Mouse (Mus musculus) mouse trophoblast stem cell (cell line): ENCODE measurements at regions not wholly inside any gene's neighbourhood (a gene's known extent, or its start where the extent isn't known, plus 50 kb on each side); places are given as distances from the start of the nearest gene placed in this dataset.

Experiments used
- in situ Hi-C, 2 experiments: fragments of 300-500 bp; cut with MseI, MboI; formaldehyde crosslinking; loops; 2 replicates in 1 of 2; 3 replicates in 1 of 2; pipeline ENCODE4 v1.15.1; 2025

- in situ Hi-C loops, result no loop called here
These were observed 232.0 kb downstream of the Wdr72 start for GRCm38 (mm10) chr9:74342176-74342575.

DNA sequence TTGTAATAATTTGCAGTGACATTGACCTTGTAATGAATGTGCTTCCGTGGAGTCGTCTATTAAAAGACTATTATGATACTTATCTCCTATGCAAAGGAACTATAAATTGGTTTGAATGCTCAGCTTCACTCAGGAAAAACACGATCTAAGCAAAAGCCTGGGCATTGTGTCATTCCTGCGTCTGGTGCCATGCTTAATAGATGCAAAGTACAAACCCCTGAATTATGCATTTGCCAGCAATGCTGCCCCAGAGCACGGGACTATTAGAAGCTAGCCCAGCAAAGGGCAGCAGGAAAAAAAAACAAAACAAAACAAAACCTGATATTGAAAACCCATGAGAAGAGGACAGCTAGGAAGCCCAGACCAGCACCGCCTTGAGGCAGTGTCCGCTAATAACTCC is 234.9 kb downstream of the Wdr72 start:
- in situ Hi-C loops, result no loop called here

DNA sequence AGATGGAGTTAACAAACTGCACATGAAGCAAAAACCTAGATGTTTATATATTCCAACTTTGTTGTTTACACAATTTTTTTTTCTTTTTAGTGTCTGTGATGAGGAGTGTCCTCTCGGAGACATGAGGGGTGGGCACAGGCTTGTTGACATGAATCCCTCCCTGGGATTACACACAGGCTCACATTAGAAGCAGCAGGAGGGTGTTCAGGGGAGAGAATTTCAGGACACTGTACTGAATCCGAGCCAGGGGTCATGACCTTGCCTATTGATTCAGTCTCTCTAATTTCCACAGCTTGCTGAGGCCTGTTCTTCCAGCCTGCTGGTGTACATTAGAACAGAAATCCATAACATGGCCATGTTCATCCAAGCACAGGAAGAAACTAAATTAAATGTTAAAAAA is 238.6 kb downstream of the Wdr72 start:
- in situ Hi-C loops, result no loop called here

- in situ Hi-C loops, result no loop called here
These were observed 255.8 kb downstream of the Wdr72 start for GRCm38 (mm10) chr9:74365930-74366438.

DNA sequence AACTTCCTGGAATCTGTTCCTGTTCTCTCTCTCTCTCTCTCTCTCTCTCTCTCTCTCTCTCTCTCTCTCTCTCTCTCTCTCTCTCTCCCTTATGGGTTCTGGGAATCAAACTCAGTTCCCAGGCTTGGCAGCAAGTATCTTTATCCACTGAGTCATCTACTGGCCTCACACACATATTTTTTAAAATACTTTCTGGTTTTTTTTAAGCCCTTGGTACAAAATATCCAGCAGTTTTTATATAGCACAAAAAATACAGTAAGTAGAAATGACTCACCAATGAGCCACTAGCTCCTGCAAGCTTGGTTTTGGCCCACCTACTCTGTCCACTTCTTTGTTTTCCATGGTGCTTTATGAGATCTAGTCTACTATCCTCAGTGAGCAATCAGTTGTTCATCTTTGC is 266.0 kb downstream of the Wdr72 start:
- in situ Hi-C loops, result no loop called here

DNA sequence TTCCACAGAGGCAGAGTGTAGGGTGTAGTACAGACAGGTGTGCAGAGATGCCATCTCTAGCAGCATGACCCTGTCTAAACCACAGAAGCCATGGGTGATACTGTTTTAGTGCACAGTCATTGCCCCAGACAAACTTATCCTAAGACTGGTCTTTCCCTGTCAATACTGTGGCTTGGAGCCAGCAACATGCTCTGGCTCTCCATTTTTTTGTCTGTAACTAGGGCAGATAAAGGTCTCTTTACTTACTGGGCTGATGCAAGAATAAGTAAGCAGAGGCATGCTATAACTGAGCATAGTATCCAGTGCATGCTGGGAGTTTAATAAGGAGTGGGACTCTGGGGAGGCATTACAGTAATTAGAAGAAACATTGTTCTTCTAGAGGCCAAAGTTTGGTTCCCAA is 267.0 kb downstream of the Wdr72 start:
- in situ Hi-C loops, result no loop called here

- in situ Hi-C loops, result no loop called here
These were observed 274.2 kb downstream of the Wdr72 start for GRCm38 (mm10) chr9:74384206-74384896.

DNA sequence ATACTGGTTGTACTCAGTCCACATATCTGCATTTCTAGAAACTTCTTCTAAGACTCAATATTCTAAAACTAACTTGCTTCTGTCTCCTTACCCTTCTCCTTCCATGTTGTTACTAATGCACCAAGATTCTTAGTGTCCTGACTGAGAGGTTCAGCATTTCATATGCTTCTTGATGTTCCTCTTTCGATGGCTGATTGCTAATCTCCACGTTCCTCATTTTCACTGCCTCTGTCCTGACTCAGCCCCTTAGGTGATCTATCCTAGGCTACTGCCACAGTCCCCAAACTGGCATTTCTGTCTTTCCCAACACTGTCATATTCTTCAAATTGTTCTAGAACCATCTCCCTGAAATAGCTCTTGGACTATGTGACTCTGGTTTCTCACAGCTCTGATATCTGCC is 315.4 kb downstream of the Wdr72 start:
- in situ Hi-C loops, result no loop called here

DNA sequence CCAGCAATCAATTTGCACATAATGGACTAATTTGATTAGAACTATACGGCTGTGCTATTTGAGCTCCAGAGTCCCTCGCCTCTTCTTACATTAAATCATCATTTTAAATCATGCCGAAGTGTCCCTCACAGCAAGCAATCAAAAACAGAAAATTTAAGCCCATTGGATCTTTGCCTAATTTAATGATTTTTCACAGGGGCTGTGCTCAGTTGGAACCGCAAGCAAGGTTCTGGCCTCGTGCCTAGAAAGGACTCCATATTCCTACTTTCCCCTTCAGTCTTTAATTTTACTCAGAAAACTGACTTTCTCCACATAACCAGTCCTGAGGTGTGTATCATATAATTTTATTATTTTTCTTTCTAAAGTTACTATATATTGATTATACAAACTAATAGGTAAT is 339.8 kb downstream of the Wdr72 start:
- in situ Hi-C loops, result no loop called here

DNA sequence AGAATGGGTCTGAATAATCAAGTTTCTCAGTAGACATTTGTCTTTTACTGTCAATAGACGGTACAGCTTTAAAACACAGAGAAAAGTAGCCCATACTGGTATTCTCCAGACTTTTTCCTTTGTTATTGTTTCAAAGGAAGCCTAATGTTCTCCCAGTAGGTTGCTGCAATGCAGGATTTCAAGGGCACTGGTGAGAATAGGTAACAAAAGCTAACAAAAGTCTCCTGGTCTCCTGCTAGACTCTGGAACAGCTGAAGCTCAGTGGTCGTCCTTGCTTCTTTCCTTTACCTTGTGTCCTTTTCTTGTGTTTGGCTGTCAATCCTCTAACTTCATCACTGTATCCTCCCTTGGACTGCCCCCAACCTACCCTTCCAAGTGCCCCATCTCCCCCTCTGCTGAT is 350.9 kb downstream of the Wdr72 start:
- in situ Hi-C loops, result no loop called here

- in situ Hi-C loops, result no loop called here
These were observed 366.7 kb downstream of the Wdr72 start for GRCm38 (mm10) chr9:74476830-74477229.

GRCm38 (mm10) chr9:74479273-74479672 is 369.1 kb downstream of the Wdr72 start:
- in situ Hi-C loops, result no loop called here

DNA sequence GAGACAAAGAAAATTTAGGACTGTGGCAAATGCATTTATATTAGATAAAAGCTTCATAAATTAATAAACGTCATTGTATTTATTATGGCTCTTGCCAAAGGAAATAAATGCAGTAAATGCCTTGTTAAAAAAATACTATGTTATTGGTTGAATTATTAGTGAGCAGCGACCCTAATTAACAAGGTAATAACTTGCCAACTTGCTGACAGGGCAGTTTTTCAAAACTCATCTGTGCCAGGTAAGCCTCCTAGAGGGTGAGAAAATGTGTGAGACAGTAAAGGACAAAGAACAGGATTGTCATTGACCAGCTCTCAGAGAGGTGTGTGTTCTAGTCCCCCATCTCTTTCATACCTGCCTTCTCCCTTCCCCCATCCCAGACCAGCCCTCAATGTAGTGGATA is 347.8 kb upstream of the Onecut1 start:
- in situ Hi-C loops, result no loop called here

DNA sequence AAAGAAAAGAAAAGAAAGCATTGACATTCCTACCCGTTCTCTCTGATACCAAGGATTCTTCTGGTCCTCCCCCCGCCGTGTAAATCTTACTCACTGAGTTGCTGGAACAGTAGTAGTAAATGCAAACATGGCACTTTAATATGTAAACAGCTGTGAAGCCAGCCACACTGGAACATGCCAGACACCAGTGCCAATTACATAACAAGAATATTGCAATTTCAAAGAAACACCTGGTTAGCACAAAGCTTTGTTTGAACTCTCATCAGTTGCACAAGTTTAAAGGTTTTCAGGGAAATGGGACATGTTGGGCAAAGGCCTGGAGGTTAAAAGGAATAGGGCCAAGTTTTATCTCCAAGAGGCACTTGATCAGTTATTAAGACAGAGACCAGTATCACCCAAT is 333.2 kb upstream of the Onecut1 start:
- in situ Hi-C loops, result loop anchor here in 1 of 2 experiments (25.0 kb wide), 1 partner anchor 334 kb away; the partner anchor contains the start of gene Onecut1

GRCm38 (mm10) chr9:74530317-74530716 is 331.4 kb upstream of the Onecut1 start:
- in situ Hi-C loops, result loop anchor here (5.0 to 25.0 kb wide), 2 partner anchors 332 to 342 kb away; partner anchors contain the start of gene Onecut1 (in 1 of the 2)

DNA sequence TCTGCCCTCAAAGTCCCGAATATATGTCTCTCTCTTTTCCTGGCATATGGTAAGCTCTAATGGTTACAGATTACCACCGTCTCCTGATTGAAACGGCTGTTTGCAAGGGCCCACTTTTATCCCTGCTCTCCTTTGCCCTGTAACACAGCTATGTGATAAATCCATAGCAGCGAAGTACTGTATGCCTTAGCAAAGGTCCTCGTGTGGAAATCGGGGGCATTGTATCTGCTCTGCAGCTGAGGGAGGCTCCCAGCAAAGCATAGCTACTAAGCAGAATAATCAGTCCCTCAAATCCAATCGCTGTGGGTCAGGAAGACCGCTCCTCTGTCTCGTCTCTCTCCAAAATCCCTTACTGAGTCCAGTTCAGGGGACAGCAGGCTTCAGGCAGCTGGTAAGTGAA is 331.0 kb upstream of the Onecut1 start:
- in situ Hi-C loops, result loop anchor here (5.0 to 25.0 kb wide), 2 partner anchors 332 to 342 kb away; partner anchors contain the start of gene Onecut1 (in 1 of the 2)

DNA sequence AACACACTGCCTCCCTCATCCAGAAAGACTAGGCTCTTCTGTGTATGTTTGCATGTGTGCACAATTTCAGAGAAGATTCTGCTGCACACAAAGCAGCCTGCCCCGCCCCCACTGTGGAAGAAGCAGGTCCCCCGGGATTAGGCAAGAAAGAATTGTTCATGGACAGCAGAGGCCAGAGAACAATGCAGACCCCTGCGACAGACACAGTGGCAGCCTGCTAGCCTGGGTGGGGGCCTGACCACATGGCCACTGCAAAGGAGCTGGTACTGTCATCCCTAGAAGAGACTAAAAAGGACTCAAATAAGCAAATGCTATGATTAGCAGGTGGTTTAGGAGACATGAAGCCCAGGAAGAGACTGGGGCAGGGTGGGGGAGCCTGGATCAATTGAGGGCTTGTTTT is 329.7 kb upstream of the Onecut1 start:
- in situ Hi-C loops, result loop anchor here (5.0 to 25.0 kb wide), 2 partner anchors 330 to 340 kb away; partner anchors contain the start of gene Onecut1 (in 1 of the 2)

- in situ Hi-C loops, result loop anchor here (5.0 to 25.0 kb wide), 2 partner anchors 327 to 337 kb away; partner anchors contain the start of gene Onecut1 (in 1 of the 2)
These were observed 326.7 kb upstream of the Onecut1 start for GRCm38 (mm10) chr9:74534976-74535375.

DNA sequence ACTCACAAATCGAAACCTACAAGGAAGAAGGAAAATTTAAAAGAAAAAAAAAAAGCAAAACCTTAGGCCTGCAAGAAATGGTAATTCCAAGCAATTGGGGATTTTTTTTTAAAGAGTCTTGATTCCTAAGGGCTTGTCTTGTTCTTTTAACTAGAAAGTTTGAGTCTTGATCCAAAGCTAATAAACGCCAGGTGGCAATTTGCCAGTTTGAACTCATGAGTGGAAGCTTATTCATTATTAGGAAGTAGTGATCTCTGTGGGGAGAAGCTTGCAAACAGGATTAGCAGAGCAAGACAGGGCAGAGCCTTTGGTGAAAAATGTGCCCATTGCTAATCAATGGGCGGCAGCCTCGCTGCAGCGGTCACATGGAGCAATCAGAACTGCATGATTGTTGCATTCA is 305.6 kb upstream of the Onecut1 start:
- in situ Hi-C loops, result no loop called here

DNA sequence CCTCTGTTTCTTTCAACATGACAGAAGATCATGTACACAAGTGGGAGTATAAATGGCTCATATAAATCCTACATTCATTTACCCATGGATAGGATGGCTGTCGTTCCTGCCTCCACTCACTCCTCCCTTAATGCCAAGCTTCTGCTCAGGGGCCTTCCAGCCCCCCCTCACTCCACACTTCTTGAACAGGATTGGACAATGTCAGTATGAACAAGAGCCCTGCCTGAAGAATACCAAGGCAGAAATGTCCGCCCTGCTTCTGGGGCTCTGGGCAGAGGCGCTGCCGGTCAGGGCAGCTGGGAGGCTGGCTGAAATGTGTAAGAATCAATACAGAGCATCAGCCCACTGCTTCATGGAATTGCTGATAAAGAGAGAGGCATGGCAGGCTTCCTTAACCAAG is 269.0 kb upstream of the Onecut1 start:
- in situ Hi-C loops, result no loop called here

- in situ Hi-C loops, result no loop called here
These were observed 267.8 kb upstream of the Onecut1 start for GRCm38 (mm10) chr9:74593970-74594369.

GRCm38 (mm10) chr9:74604415-74604814 is 257.3 kb upstream of the Onecut1 start:
- in situ Hi-C loops, result no loop called here

DNA sequence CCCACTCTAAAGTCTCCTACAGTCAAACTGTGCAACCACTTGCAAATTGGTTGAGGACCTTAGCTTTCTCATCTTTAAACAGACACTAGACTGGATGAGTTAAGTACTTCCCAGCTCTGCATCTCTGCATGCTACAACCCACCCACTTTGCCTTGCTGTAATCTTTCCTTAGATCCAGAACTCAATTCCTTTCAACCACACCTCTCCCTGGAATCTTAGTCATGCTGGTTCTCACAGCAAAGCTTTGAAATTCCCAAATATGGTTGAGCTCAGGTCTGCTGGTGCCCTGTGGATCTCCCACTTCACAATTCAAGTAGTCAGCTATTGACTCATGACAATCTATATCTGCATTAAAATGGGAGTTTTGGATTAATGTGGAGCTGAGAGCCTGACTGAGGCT is 239.8 kb upstream of the Onecut1 start:
- in situ Hi-C loops, result no loop called here
